Mouse (Mus musculus) kidney, adult 2 months (tissue): ENCODE measurements at regions not wholly inside any gene's neighbourhood (a gene's known extent, or its start where the extent isn't known, plus 50 kb on each side); places are given as distances from the start of the nearest gene placed in this dataset.
A peak's percentile ranks its signal among the peaks of the same experiment; 100 is the strongest.

Source experiments
- DNase-seq: peaks from one replicate; pipeline ENCODE4 v3.0.0; 2021
- H3K27ac ChIP-seq: fragments of 200-500 bp; 2 replicates; pipeline ENCODE4 v1.5.1; 2012; ENCODE audit warnings: low read depth, low read length, control low read depth, inconsistent platforms; ENCODE audit not compliant: insufficient read depth
- H3K27me3 ChIP-seq: fragments of 200-500 bp; replicated peaks from 2 replicates; pipeline ENCODE4 v1.6.1; 2012; ENCODE audit warnings: mild to moderate bottlenecking, moderate library complexity, low read length, inconsistent platforms; ENCODE audit not compliant: control insufficient read depth, insufficient read depth
- H3K36me3 ChIP-seq: fragments of 200-500 bp; 2 replicates; pipeline ENCODE4 v1.6.1; 2012; ENCODE audit warnings: mild to moderate bottlenecking, moderate library complexity, low read length, inconsistent platforms; ENCODE audit not compliant: control insufficient read depth, insufficient read depth
- H3K4me1 ChIP-seq: fragments of 200-500 bp; 2 replicates; pipeline ENCODE4 v1.6.1; 2011; ENCODE audit warnings: low read length; ENCODE audit not compliant: control insufficient read depth, insufficient read depth
- H3K4me3 ChIP-seq: fragments of 200-500 bp; 2 replicates; pipeline ENCODE4 v1.5.1; 2011; ENCODE audit warnings: mild to moderate bottlenecking, low read depth, low read length, control low read depth; ENCODE audit not compliant: insufficient read depth
- CTCF ChIP-seq: fragments of 200-500 bp; conservative IDR thresholded peaks from 2 replicates; pipeline ENCODE4 v1.5.1; 2011; ENCODE audit warnings: low read depth, mild to moderate bottlenecking, control low read depth, low read length, moderate library complexity, mixed read lengths; ENCODE audit not compliant: insufficient read depth, insufficient read length
- POLR2A ChIP-seq: fragments of 200-500 bp; IDR thresholded peaks from one replicate; pipeline ENCODE4 v1.6.1; 2011; ENCODE audit warnings: low read depth, low read length, control low read depth
- WGBS: fragments of 180-500 bp; shearing (Covaris S2); methylation state at CpG from one replicate; pipeline ENCODE4 v1.1.7; 2018; 5-methylcytosine and 5-hydroxymethylcytosine counted together

DNA sequence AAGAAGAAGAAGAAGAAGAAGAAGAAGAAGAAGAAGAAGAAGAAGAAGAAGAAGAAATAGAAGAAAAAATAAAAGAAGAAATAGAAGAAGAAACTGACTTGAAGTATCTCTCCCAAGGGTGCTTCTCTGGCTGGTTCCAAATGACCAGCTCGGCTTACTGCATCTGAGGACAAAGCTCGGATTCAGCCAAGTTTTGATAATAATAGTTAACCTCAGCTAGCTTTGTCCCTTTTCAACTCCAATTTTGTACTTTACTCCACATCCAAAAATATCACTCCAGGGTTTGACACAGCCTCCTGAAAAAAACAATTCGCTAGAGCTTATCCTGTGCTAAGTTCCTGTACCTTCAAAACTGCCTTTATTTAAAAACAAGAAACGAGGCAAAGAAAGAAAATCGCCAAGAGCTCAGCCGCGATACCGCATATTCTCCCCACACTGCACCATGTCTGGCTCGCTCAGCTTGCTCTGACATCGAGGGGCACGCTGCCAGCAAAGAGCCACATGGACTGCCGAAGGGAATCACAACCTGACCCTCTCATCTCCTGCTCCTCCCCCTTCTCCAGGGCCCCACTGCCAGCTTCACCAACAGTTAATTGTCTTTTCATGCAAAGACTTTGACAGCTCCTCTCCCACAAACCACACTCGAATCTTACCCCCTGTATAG lies 638.8 kb downstream of the 1700064H15Rik start:
- DNase-seq: peak; percentile 84
- H3K27me3 ChIP-seq: no peaks in the 10 kb centered on the region
- 43% methylated on average over 13 of the region's 13 CpGs for WGBS
- TF ChIP-seq CTCF: no peak
- TF ChIP-seq POLR2A: no peak
- H3K4me3 ChIP-seq: no peak overlapping the region
- H3K4me1 ChIP-seq: no peaks in the 10 kb centered on the region
- no peaks in the 10 kb centered on the region for H3K36me3 ChIP-seq
- peak overlapping the region; percentile 98 for H3K27ac ChIP-seq

DNA sequence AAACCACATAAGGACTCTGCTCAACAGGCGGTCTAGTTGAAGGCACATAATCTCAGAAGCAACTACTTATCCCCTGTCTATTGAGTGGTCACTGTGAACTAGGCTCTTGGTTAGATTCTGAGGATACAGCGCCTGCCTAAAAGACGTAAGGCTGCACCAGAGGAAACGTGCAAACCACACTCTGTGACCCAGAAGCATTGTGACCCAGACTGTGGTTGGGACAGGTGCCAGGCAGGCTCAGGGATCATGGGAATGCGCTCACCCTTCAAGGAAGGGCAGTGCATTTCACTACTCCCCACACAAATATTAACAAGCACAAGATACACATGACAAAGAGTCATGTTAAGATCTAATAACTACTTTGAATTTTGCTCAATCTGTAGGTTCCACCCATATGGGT lies 628.3 kb downstream of the 1700064H15Rik start:
- H3K27ac ChIP-seq: no peak overlapping the region
- peak; percentile 65 for DNase-seq
- H3K36me3 ChIP-seq: no peaks in the 10 kb centered on the region
- no peak overlapping the region for H3K4me3 ChIP-seq
- H3K4me1 ChIP-seq: no peaks in the 10 kb centered on the region
- WGBS: 52% methylated on average over 5 of the region's 5 CpGs
- TF ChIP-seq CTCF (no peak), POLR2A (no peak)
- H3K27me3 ChIP-seq: no peaks in the 10 kb centered on the region

DNA sequence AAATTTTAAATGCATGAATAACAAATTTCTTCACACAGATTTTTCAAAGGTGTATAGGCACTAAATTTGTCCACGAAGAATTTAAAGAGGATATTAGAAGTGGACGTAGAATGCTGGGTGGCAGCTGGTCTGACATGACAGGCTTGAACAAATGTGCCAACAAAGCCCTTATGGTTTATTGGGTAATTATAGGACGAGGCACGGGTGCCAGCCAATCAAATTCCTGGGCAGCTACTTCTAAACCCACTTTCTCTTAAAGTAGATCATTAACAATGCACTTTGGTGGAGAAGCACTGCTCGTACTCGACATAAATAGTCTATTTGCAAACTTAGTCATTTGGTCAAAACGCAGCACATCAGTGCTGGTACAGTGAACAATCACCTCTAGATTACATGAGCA lies 626.4 kb downstream of the 1700064H15Rik start:
- no peak overlapping the region for H3K27ac ChIP-seq
- H3K36me3 ChIP-seq: no peaks in the 10 kb centered on the region
- H3K4me3 ChIP-seq: no peak overlapping the region
- no peaks in the 10 kb centered on the region for H3K27me3 ChIP-seq
- H3K4me1 ChIP-seq: no peaks in the 10 kb centered on the region
- 41% methylated on average over 7 of the region's 7 CpGs for whole genome bisulfite sequencing
- DNase-seq: no peak
- no peak for TF ChIP-seq POLR2A
- no peak for TF ChIP-seq CTCF

DNA sequence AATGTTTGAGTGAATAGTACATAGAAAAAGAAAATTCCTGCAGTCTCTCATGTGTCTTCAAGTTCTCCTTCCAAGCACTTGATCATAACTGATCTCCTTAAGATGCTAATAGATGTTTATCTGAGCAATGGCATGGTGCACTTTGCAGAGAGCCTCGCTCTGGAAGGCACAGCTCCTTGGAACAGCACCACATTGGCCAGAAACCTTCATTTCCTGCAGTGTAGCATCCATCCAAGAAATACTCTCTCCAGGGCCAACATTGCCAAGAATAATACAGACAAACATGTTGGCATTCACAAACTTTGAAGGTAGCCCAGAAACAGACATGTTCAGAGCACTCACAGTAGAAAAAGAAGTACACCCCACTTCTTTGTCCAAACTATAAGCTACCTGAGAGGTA lies 623.7 kb downstream of the 1700064H15Rik start:
- Histone ChIP-seq H3K27me3 (no peaks in the 10 kb centered on the region), H3K27ac (no peak overlapping the region), H3K4me3 (no peak overlapping the region), H3K36me3 (no peaks in the 10 kb centered on the region), H3K4me1 (no peaks in the 10 kb centered on the region)
- no peak for DNase-seq
- TF ChIP-seq CTCF (no peak), POLR2A (no peak)
- 64% methylated on average over 1 of the region's 1 CpGs for WGBS

DNA sequence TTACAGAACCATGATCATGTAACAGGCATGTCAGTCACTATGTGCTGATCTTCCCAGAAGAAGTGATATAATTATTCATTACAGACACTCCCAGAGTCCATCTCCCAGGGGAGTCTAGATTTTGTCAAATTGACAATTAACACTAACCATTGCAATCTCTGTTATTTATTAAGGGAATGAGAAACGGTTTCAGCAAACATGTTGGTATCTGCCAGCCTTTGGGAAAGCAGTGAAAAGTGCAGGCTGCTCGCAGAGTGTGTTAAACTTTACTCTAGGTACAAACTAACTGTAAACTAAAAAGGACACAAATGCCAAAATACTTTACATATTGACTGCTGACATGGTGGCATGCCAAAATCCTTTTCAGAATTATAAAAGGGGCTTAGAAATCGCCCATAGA lies 583.9 kb downstream of the 1700064H15Rik start:
- Histone ChIP-seq H3K4me3 (no peak overlapping the region), H3K27ac (peak overlapping the region; percentile 94), H3K4me1 (peaks cover 4% of the 10 kb centered on the region; the same call in 1 of the 2 replicates), H3K27me3 (no peaks in the 10 kb centered on the region), H3K36me3 (no peaks in the 10 kb centered on the region)
- peak; percentile 77 for DNase-seq
- TF ChIP-seq CTCF: no peak
- no peak for TF ChIP-seq POLR2A
- WGBS: 39% methylated on average over 3 of the region's 3 CpGs

DNA sequence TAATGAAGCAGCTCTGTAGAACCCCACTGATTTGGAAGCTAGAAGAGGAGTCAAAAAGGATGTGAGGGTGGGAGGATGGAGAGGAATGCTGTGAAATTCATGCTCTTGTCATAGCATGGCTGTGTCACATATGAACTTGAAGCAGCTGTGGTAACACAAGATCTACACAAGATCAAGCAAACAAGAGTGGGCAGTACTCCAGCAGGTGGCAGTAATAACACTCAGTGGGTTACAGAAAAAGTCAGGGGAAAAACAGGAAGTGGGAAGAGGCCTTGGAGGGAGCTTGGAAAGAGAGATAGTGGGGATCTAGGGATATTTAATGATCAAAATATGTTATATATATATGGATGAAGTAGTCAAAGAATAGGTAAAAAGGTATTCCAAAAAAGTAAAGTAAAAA lies 582.5 kb downstream of the 1700064H15Rik start:
- Histone ChIP-seq H3K27ac (0 out of 2 replicates have a peak overlapping the region, but pooled peaks have one; percentile 22), H3K4me1 (peaks cover 4% of the 10 kb centered on the region; the same call in 1 of the 2 replicates), H3K4me3 (no peak overlapping the region), H3K27me3 (no peaks in the 10 kb centered on the region), H3K36me3 (no peaks in the 10 kb centered on the region)
- DNase-seq: peak; percentile 28
- TF ChIP-seq POLR2A (no peak), CTCF (no peak; the same call in 1 of the 2 replicates)

DNA sequence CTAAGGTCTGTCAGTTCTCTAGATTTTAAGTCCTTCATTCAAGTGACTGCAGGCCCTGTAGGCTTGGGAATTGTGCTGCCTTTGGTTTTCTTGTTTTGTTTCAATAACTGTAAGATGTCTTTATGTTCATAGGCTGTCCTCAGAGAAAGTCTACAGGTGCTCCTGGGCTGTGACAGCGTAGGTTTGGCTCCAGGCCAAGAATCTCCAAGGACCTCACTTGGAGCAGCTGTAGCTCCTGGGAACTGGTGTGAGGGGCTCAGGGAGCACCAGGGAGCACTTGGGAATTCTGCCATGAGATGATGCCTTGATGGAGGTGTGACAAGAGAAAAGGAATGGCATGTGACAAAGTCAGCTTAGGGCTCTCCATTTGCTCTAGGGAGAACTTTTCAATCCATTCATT lies 581.9 kb downstream of the 1700064H15Rik start:
- TF ChIP-seq POLR2A (no peak), CTCF (no peak)
- Histone ChIP-seq H3K36me3 (no peaks in the 10 kb centered on the region), H3K27ac (no peak overlapping the region), H3K4me3 (no peak overlapping the region), H3K27me3 (no peaks in the 10 kb centered on the region), H3K4me1 (peaks cover 4% of the 10 kb centered on the region; the same call in 1 of the 2 replicates)
- peak; percentile 35 for DNase-seq
- 49% methylated on average over 1 of the region's 1 CpGs for WGBS

DNA sequence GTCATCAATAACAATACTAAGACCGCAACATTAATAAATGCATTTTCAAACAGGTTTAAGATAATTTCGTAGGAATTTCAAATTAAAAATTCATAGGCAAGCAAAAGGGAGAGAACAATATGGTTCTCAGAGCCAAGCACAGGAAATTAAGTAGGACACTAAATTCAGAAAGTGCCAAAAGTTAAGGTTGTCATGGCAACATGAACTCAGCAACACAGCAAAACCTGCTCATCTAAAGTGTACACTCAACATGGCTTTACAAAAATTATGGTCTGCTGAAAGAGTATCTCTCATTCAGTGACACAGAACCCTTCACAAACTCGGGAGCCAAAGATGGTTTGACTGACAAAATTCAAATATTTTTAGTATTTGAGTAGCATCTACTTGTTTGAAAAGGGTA lies 572.5 kb downstream of the 1700064H15Rik start:
- 73% methylated on average over 3 of the region's 3 CpGs for WGBS
- Histone ChIP-seq H3K4me1 (no peaks in the 10 kb centered on the region; the same call in 1 of the 2 replicates), H3K4me3 (no peak overlapping the region), H3K27me3 (no peaks in the 10 kb centered on the region), H3K36me3 (no peaks in the 10 kb centered on the region), H3K27ac (no peak overlapping the region)
- DNase-seq: no peak
- TF ChIP-seq CTCF: no peak
- TF ChIP-seq POLR2A: no peak
